Mouse (Mus musculus) MEL (cell line): ENCODE measurements around the gene Cdc14b. TPM values are rescaled to one million over a fixed set of nuclear protein-coding genes. Genes with fewer than 3 reads are reported as not detected.
A peak's percentile ranks its signal among the peaks of the same experiment; 100 is the strongest.

Experiments
- DNase-seq: peaks from one replicate; pipeline ENCODE4 v3.0.0; 2011; ENCODE audit warnings: low read depth, low spot score
- H3K27ac ChIP-seq: 2 replicates; pipeline ENCODE4 v1.5.1; 2012; ENCODE audit warnings: low read depth, mild to moderate bottlenecking, control low read depth, low read length, moderate library complexity; ENCODE audit not compliant: control insufficient read depth
- H3K27me3 ChIP-seq, 2 experiments: fragments of 150-350 bp in 1 of 2; sonication (generic) in 1 of 2; 2 replicates each; pipeline ENCODE4 v1.6.1; 2012; ENCODE audit warnings: low read length in 2 of 2, mild to moderate bottlenecking in 2 of 2, improper control_type of control experiment in 1 of 2, moderate library complexity in 1 of 2; ENCODE audit not compliant: insufficient read depth in 2 of 2, control insufficient read depth in 1 of 2
- H3K36me3 ChIP-seq, 2 experiments: 2 replicates each; pipeline ENCODE4 v1.6.1; 2012 to 2014; ENCODE audit warnings: low read length in 2 of 2, improper control_type of control experiment in 1 of 2, inconsistent platforms in 1 of 2, mild to moderate bottlenecking in 1 of 2; ENCODE audit not compliant: insufficient read depth in 2 of 2, control insufficient read depth in 1 of 2
- H3K4me1 ChIP-seq, 2 experiments: fragments of 150-350 bp in 1 of 2; sonication (generic) in 1 of 2; 2 replicates each; pipeline ENCODE4 v1.6.1; 2012; ENCODE audit warnings: low read length in 2 of 2, improper control_type of control experiment in 1 of 2, mild to moderate bottlenecking in 1 of 2; ENCODE audit not compliant: insufficient read depth in 2 of 2, control insufficient read depth in 1 of 2
- H3K4me3 ChIP-seq, 2 experiments: fragments of 150-350 bp in 1 of 2; sonication (generic) in 1 of 2; 2 replicates each; pipeline ENCODE4 v1.5.1; 2012; ENCODE audit warnings: low read depth in 2 of 2, low read length in 2 of 2, mild to moderate bottlenecking in 2 of 2, moderate library complexity in 2 of 2, control low read depth in 1 of 2, improper control_type of control experiment in 1 of 2; ENCODE audit not compliant: control insufficient read depth in 1 of 2, insufficient read depth in 1 of 2
- H3K79me2 ChIP-seq: 2 replicates; pipeline ENCODE4 v1.6.1; 2012; ENCODE audit warnings: mild to moderate bottlenecking, low read length, moderate library complexity; ENCODE audit not compliant: control insufficient read depth, poor library complexity, insufficient read depth
- H3K9ac ChIP-seq: 2 replicates; pipeline ENCODE4 v1.6.1; 2012; ENCODE audit warnings: low read depth, mild to moderate bottlenecking, control low read depth, low read length, moderate library complexity; ENCODE audit not compliant: control insufficient read depth, poor library complexity, severe bottlenecking
- H3K9me3 ChIP-seq: fragments of 150-350 bp; sonication (generic); replicated peaks from 2 replicates; pipeline ENCODE4 v1.6.1; 2012; ENCODE audit warnings: mild to moderate bottlenecking, low read length, improper control_type of control experiment, moderate library complexity; ENCODE audit not compliant: insufficient read depth
- BHLHE40 ChIP-seq: IDR thresholded peaks from 2 replicates; pipeline ENCODE4 v1.6.1; 2012; ENCODE audit warnings: low read depth, mild to moderate bottlenecking, inconsistent platforms, low read length, improper control_type of control experiment, borderline replicate concordance
- CHD1 ChIP-seq: IDR thresholded peaks from 2 replicates; pipeline ENCODE4 v1.6.1; 2012; ENCODE audit warnings: low read depth, mild to moderate bottlenecking, inconsistent platforms, low read length, improper control_type of control experiment
- CHD2 ChIP-seq: IDR thresholded peaks from 2 replicates; pipeline ENCODE4 v1.6.1; 2011; ENCODE audit warnings: low read length, improper control_type of control experiment
- CTCF ChIP-seq, 3 experiments: IDR thresholded peaks in 2 of 3; conservative IDR thresholded peaks in 1 of 3; 2 replicates each; pipeline ENCODE4 v1.5.1; 2011 to 2012; ENCODE audit warnings: low read length in 3 of 3, low read depth in 2 of 3, mild to moderate bottlenecking in 2 of 3, improper control_type of control experiment in 1 of 3, inconsistent platforms in 1 of 3, mixed read lengths in 1 of 3, moderate library complexity in 1 of 3; ENCODE audit not compliant: control insufficient read depth in 1 of 3, insufficient read depth in 1 of 3, poor library complexity in 1 of 3, severe bottlenecking in 1 of 3
- E2F4 ChIP-seq: IDR thresholded peaks from 2 replicates; pipeline ENCODE4 v1.6.1; 2011; ENCODE audit warnings: low read depth, low read length, improper control_type of control experiment, borderline replicate concordance
- ELF1 ChIP-seq: IDR thresholded peaks from 2 replicates; pipeline ENCODE4 v1.6.1; 2014; ENCODE audit warnings: low read depth, mild to moderate bottlenecking, inconsistent platforms, low read length, improper control_type of control experiment, moderate library complexity
- EP300 ChIP-seq, 2 experiments: IDR thresholded peaks; 2 replicates each; pipeline ENCODE4 v1.6.1; 2011; ENCODE audit warnings: improper control_type of control experiment in 2 of 2, low read length in 2 of 2, low read depth in 1 of 2, mild to moderate bottlenecking in 1 of 2
- ETS1 ChIP-seq: IDR thresholded peaks from 2 replicates; pipeline ENCODE4 v1.6.1; 2012; ENCODE audit warnings: low read depth, mild to moderate bottlenecking, inconsistent platforms, low read length, improper control_type of control experiment, moderate library complexity
- GABPA ChIP-seq: IDR thresholded peaks from 2 replicates; pipeline ENCODE4 v1.6.1; 2012; ENCODE audit warnings: low read depth, mild to moderate bottlenecking, inconsistent platforms, low read length, improper control_type of control experiment, moderate library complexity
- GATA1 ChIP-seq: IDR thresholded peaks from 2 replicates; pipeline ENCODE4 v1.6.1; 2011; ENCODE audit warnings: low read depth, low read length, improper control_type of control experiment
- JUND ChIP-seq: IDR thresholded peaks from 2 replicates; pipeline ENCODE4 v1.6.1; 2011; ENCODE audit warnings: low read depth, mild to moderate bottlenecking, improper control_type of control experiment, low read length
- MAFK ChIP-seq: IDR thresholded peaks from 2 replicates; pipeline ENCODE4 v1.6.1; 2011; ENCODE audit warnings: low read depth, mild to moderate bottlenecking, low read length, improper control_type of control experiment, borderline replicate concordance
- MAX ChIP-seq: IDR thresholded peaks from 2 replicates; pipeline ENCODE4 v1.6.1; 2011; ENCODE audit warnings: low read length, improper control_type of control experiment
- MAZ ChIP-seq: IDR thresholded peaks from 2 replicates; pipeline ENCODE4 v1.6.1; 2012; ENCODE audit warnings: low read depth, mild to moderate bottlenecking, inconsistent platforms, low read length, improper control_type of control experiment
- MEF2A ChIP-seq: IDR thresholded peaks from 2 replicates; pipeline ENCODE4 v1.6.1; 2014; ENCODE audit warnings: low read depth, mild to moderate bottlenecking, inconsistent platforms, low read length, improper control_type of control experiment; ENCODE audit not compliant: poor library complexity, insufficient replicate concordance, severe bottlenecking; ENCODE audit errors: extremely low read depth
- MXI1 ChIP-seq: IDR thresholded peaks from 2 replicates; pipeline ENCODE4 v1.6.1; 2011; ENCODE audit warnings: mild to moderate bottlenecking, low read depth, low read length, improper control_type of control experiment
- MYB ChIP-seq: IDR thresholded peaks from 2 replicates; pipeline ENCODE4 v1.6.1; 2011; ENCODE audit warnings: mild to moderate bottlenecking, low read depth, low read length, improper control_type of control experiment
- MYC ChIP-seq: IDR thresholded peaks from 2 replicates; pipeline ENCODE4 v1.6.1; 2011; ENCODE audit warnings: low read depth, mild to moderate bottlenecking, low read length, improper control_type of control experiment, moderate library complexity
- NELFE ChIP-seq: IDR thresholded peaks from 2 replicates; pipeline ENCODE4 v1.6.1; 2011; ENCODE audit warnings: low read depth, low read length, improper control_type of control experiment
- NRF1 ChIP-seq: IDR thresholded peaks from 2 replicates; pipeline ENCODE4 v1.6.1; 2014; ENCODE audit warnings: low read depth, mild to moderate bottlenecking, inconsistent platforms, low read length, improper control_type of control experiment, moderate library complexity; ENCODE audit not compliant: poor library complexity, insufficient read depth, severe bottlenecking
- POLR2A ChIP-seq, 2 experiments: IDR thresholded peaks; 2 replicates each; pipeline ENCODE4 v1.6.1; 2011 to 2012; ENCODE audit warnings: low read length in 2 of 2, mild to moderate bottlenecking in 2 of 2, control low read depth in 1 of 2, improper control_type of control experiment in 1 of 2, low read depth in 1 of 2, moderate library complexity in 1 of 2; ENCODE audit not compliant: control insufficient read depth in 1 of 2, insufficient read depth in 1 of 2, poor library complexity in 1 of 2
- POLR2AphosphoS2 ChIP-seq: IDR thresholded peaks from 2 replicates; pipeline ENCODE4 v1.6.1; 2011; ENCODE audit warnings: low read length, improper control_type of control experiment
- RAD21 ChIP-seq: IDR thresholded peaks from 2 replicates; pipeline ENCODE4 v1.6.1; 2011; ENCODE audit warnings: mild to moderate bottlenecking, low read depth, low read length, improper control_type of control experiment
- RCOR1 ChIP-seq: IDR thresholded peaks from 2 replicates; pipeline ENCODE4 v1.6.1; 2012; ENCODE audit warnings: low read depth, mild to moderate bottlenecking, inconsistent platforms, low read length, improper control_type of control experiment
- SIN3A ChIP-seq: IDR thresholded peaks from 2 replicates; pipeline ENCODE4 v1.6.1; 2012; ENCODE audit warnings: low read length, improper control_type of control experiment, inconsistent platforms
- SMC3 ChIP-seq: IDR thresholded peaks from 2 replicates; pipeline ENCODE4 v1.6.1; 2011; ENCODE audit warnings: low read depth, low read length, improper control_type of control experiment
- TAL1 ChIP-seq: IDR thresholded peaks from 2 replicates; pipeline ENCODE4 v1.6.1; 2012; ENCODE audit warnings: mild to moderate bottlenecking, inconsistent platforms, low read length, moderate library complexity, mixed read lengths
- TBP ChIP-seq: IDR thresholded peaks from 2 replicates; pipeline ENCODE4 v1.8.0; 2011; ENCODE audit warnings: low read depth, low read length, improper control_type of control experiment
- USF1 ChIP-seq: IDR thresholded peaks from 2 replicates; pipeline ENCODE4 v1.6.1; 2014; ENCODE audit warnings: low read depth, mild to moderate bottlenecking, inconsistent platforms, low read length, improper control_type of control experiment, moderate library complexity
- USF2 ChIP-seq, 2 experiments: IDR thresholded peaks; 2 replicates each; pipeline ENCODE4 v1.6.1; 2011 to 2012; ENCODE audit warnings: improper control_type of control experiment in 2 of 2, low read length in 2 of 2, borderline replicate concordance in 1 of 2, inconsistent platforms in 1 of 2, low read depth in 1 of 2, mild to moderate bottlenecking in 1 of 2; ENCODE audit not compliant: insufficient read depth in 1 of 2
- ZC3H11A ChIP-seq: IDR thresholded peaks from 2 replicates; pipeline ENCODE4 v1.6.1; 2012; ENCODE audit warnings: low read depth, mild to moderate bottlenecking, inconsistent platforms, low read length, improper control_type of control experiment
- ZKSCAN1 ChIP-seq: IDR thresholded peaks from 2 replicates; pipeline ENCODE4 v1.6.1; 2012; ENCODE audit warnings: low read depth, mild to moderate bottlenecking, inconsistent platforms, low read length, improper control_type of control experiment, moderate library complexity
- ZMIZ1 ChIP-seq: IDR thresholded peaks from 2 replicates; pipeline ENCODE4 v1.6.1; 2012; ENCODE audit warnings: low read depth, mild to moderate bottlenecking, inconsistent platforms, low read length, improper control_type of control experiment, moderate library complexity
- ZNF384 ChIP-seq: IDR thresholded peaks from 2 replicates; pipeline ENCODE4 v1.6.1; 2012; ENCODE audit warnings: low read depth, mild to moderate bottlenecking, inconsistent platforms, low read length, improper control_type of control experiment
- polyA plus RNA-seq, 2 experiments: library from polyadenylated mRNA; stranded (reverse) in 1 of 2; unstranded in 1 of 2; fragments of >175 nt in 1 of 2; fragments of >200 nt in 1 of 2; gene quantifications; 2 replicates each; pipeline versions ENCODE4 v1.2.1 to v1.2.4; 2012; ENCODE audit warnings: low replicate concordance in 2 of 2, low read depth in 1 of 2; ENCODE audit not compliant: insufficient read length in 2 of 2, insufficient read depth in 1 of 2, missing spikeins in 1 of 2
- total RNA-seq: library from RNA; depleted of rRNA; stranded (reverse); fragments of 300-350 nt; gene quantifications from 2 replicates; pipeline ENCODE4 v1.2.3, GENCODE M21; 2012

Cdc14b gene
- total and polyA plus RNA-seq, 3 experiments, result 18.7 to 28.3 TPM; not detected in 1

- TF ChIP-seq MYC, result no peak
- TF ChIP-seq ZNF384, result no peak
- peak; percentile 87 for TF ChIP-seq MXI1
- TF ChIP-seq NRF1, result no peak
- TF ChIP-seq NELFE, result no peak
- peak; percentile 43; the same call in 1 of the 2 replicates for TF ChIP-seq SIN3A
- no peak for TF ChIP-seq CHD1
- TF ChIP-seq ZMIZ1, result no peak
- 0 out of 2 replicates have a peak, but pooled peaks have one; percentile 27 for TF ChIP-seq MAX
- TF ChIP-seq TAL1, result no peak
- TF ChIP-seq ELF1, result no peak
- TF ChIP-seq EP300 (IDR thresholded peaks at IDR 0.05; ENCODE audit: low read depth in 1 of 2, low read length in 2 of 2), result no peak
- TF ChIP-seq CHD2, result no peak
- no peak for TF ChIP-seq E2F4
- no peak for TF ChIP-seq POLR2AphosphoS2
- TF ChIP-seq SMC3, result no peak
- TF ChIP-seq USF1, result peak; percentile 37; the same call in 1 of the 2 replicates
- TF ChIP-seq BHLHE40, result peak; percentile 19; the same call in 1 of the 2 replicates
- peak; percentile 11; the same call in 1 of the 2 replicates for TF ChIP-seq MAZ
- no peak for TF ChIP-seq MEF2A
- TF ChIP-seq ETS1, result no peak
- TF ChIP-seq ZKSCAN1, result no peak
- TF ChIP-seq JUND, result no peak
- TF ChIP-seq ZC3H11A, result no peak
- TF ChIP-seq TBP, result 0 out of 2 replicates have a peak, but pooled peaks have one; percentile 26
- TF ChIP-seq GABPA, result no peak
- TF ChIP-seq GATA1, result no peak
- no peak for TF ChIP-seq CTCF (IDR thresholded peaks at IDR 0.05 in 2 of 3, conservative IDR thresholded peaks at IDR 0.05 in 1 of 3; ENCODE audit: control insufficient read depth in 1 of 3, insufficient read depth in 1 of 3, low read depth in 2 of 3, low read length in 3 of 3, poor library complexity in 1 of 3, severe bottlenecking in 1 of 3)
- no peak for TF ChIP-seq USF2 (IDR thresholded peaks at IDR 0.05; ENCODE audit: borderline replicate concordance in 1 of 2, insufficient read depth in 1 of 2, low read depth in 1 of 2, low read length in 2 of 2)
- TF ChIP-seq POLR2A (IDR thresholded peaks at IDR 0.05; ENCODE audit: control insufficient read depth in 1 of 2, insufficient read depth in 1 of 2, low read depth in 1 of 2, low read length in 2 of 2, poor library complexity in 1 of 2), result no peak
- no peak for TF ChIP-seq RAD21
- TF ChIP-seq MAFK, result no peak
- TF ChIP-seq RCOR1, result no peak
- TF ChIP-seq MYB, result no peak
- Histone ChIP-seq H3K9me3 (no peaks in the 10 kb centered on the region), H3K27ac (peak overlapping the region; percentile 25), H3K27me3 (peaks cover 2 to 16% of the 10 kb centered on the region in 2 experiments), H3K36me3 (peaks cover 0 to 21% of the 10 kb centered on the region in 2 experiments; a peak in 3 of 4 replicates), H3K4me1 (peaks cover 3 to 10% of the 10 kb centered on the region in 2 experiments; a peak in 3 of 4 replicates), H3K9ac (peak overlapping the region; percentile 65), H3K79me2 (peaks cover 36% of the 10 kb centered on the region), H3K4me3 (peak overlapping the region; percentile 58 to 65)
- DNase-seq, result peak; percentile 73
These were observed 121.3 kb downstream of the Cdc14b start for GRCm38 (mm10) chr13:64153751-64154267.
